Mouse (Mus musculus): ENCODE results near the gene Arl3.

DNA sequence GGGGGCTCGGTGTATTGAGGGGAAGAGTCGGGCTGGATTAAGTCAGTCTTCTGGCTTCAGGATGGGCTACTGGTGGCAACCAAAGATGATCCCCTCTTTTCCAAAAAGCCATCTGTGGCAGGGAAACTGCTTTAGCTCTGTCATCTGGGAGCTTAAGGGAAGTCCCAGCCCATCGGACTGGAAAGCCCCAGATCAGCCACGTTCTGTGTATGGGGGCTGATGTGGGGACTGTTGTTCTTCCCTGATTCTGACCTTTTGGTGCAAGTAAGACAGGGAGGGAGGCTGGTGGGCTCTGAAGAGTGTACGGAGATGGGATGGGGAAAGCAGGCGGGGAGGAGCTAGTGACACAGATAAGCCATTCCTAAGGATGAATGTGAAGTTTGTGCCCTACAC lies 48.9 kb downstream of the Arl3 start:
- TF ChIP-seq CTCF (IDR thresholded peaks at IDR 0.05; ENCODE audit: borderline replicate concordance, extremely low read depth, insufficient read depth, insufficient read length): no peak
- TF ChIP-seq POLR2A (IDR thresholded peaks at IDR 0.05; ENCODE audit: borderline replicate concordance, extremely low read depth, insufficient read depth, insufficient read length, poor library complexity, severe bottlenecking): no peak
